Mouse (Mus musculus): ENCODE results near the gene Trpm1.

GRCm38 (mm10) chr7:64253736-64254135 lies 100.1 kb downstream of the Trpm1 start:
- no peak for TF ChIP-seq CTCF (IDR thresholded peaks at IDR 0.05)
- no peak for TF ChIP-seq EP300 (IDR thresholded peaks at IDR 0.05)

Data from lung, postnatal 0 days (tissue).